Mouse (Mus musculus) adrenal gland, adult (tissue): Measurements from ENCODE around the gene Lamtor2.
A peak's percentile ranks its signal among the peaks of the same experiment; 100 is the strongest.

Experiments used
- DNase-seq, 2 experiments: peaks; one replicate each; pipeline ENCODE4 v3.0.0; 2022 to 2023; ENCODE audit warnings: low spot score in 1 of 2; ENCODE audit not compliant: inconsistent age in 2 of 2

The Lamtor2 gene

GRCm38 (mm10) chr3:88543651-88544410 is 9.0 kb downstream of the Lamtor2 start:
- no peak for DNase-seq

GRCm38 (mm10) chr3:88543174-88543573 is 9.7 kb downstream of the Lamtor2 start:
- DNase-seq, result no peak

- no peak for DNase-seq
These were observed 10.4 kb downstream of the Lamtor2 start for GRCm38 (mm10) chr3:88542486-88542885.

- no peak for DNase-seq
These were observed 11.1 kb downstream of the Lamtor2 start for GRCm38 (mm10) chr3:88541622-88542401.

- DNase-seq, result no peak
These were observed 12.8 kb downstream of the Lamtor2 start for GRCm38 (mm10) chr3:88540085-88540484.

GRCm38 (mm10) chr3:88539397-88539796 is 13.5 kb downstream of the Lamtor2 start:
- no peak for DNase-seq

- DNase-seq, result no peak
These were observed 14.4 kb downstream of the Lamtor2 start for GRCm38 (mm10) chr3:88538271-88539145.

GRCm38 (mm10) chr3:88537146-88537545 is 15.7 kb downstream of the Lamtor2 start:
- DNase-seq, result no peak

GRCm38 (mm10) chr3:88536103-88536930 is 16.6 kb downstream of the Lamtor2 start:
- peak; percentile 91 to 94 for DNase-seq

GRCm38 (mm10) chr3:88535527-88535926 is 17.3 kb downstream of the Lamtor2 start:
- DNase-seq, result no peak

GRCm38 (mm10) chr3:88535005-88535404 is 17.9 kb downstream of the Lamtor2 start:
- DNase-seq, result no peak

- no peak for DNase-seq
These were observed 19.2 kb downstream of the Lamtor2 start for GRCm38 (mm10) chr3:88533706-88534105.

- peak in 1 of 2 experiments; percentile 71 for DNase-seq
These were observed 20.0 kb downstream of the Lamtor2 start for GRCm38 (mm10) chr3:88532689-88533511.

GRCm38 (mm10) chr3:88532299-88532674 is 20.6 kb downstream of the Lamtor2 start, which contains the start of gene Mex3a:
Gene Mex3a (plus strand): TSS chr3:88532395.
- DNase-seq, result peak in 1 of 2 experiments; percentile 59

- DNase-seq, result peak; percentile 91 to 97
These were observed 21.3 kb downstream of the Lamtor2 start for GRCm38 (mm10) chr3:88531348-88532298.

- peak in 1 of 2 experiments; percentile 66 for DNase-seq
These were observed 22.6 kb downstream of the Lamtor2 start for GRCm38 (mm10) chr3:88530082-88530864.

- DNase-seq, result no peak
These were observed 23.5 kb downstream of the Lamtor2 start for GRCm38 (mm10) chr3:88529204-88530000.
